Mouse (Mus musculus) hindbrain, postnatal 0 days (tissue): ENCODE measurements around the gene Fam57a. TPM values are rescaled to one million over a fixed set of nuclear protein-coding genes. Genes with fewer than 3 reads are reported as not detected.

Source experiments
- ATAC-seq: fragments of 200-750 bp; cut with Nextera tagmentation; 2 replicates; pipeline ENCODE4 v1.8.0; 2017; ENCODE audit warnings: mild to moderate bottlenecking, moderate TSS enrichment, moderate library complexity
- DNase-seq: peaks from one replicate; pipeline ENCODE4 v3.0.0-alpha.2; 2015; ENCODE audit warnings: low spot score
- H3K27ac ChIP-seq: fragments of 300-500 bp; sonication (generic); 2 replicates; pipeline ENCODE4 v1.5.1; 2014; ENCODE audit warnings: mild to moderate bottlenecking
- H3K27me3 ChIP-seq: fragments of 300-500 bp; sonication (generic); 2 replicates; pipeline ENCODE4 v1.6.1; 2014; ENCODE audit warnings: low read length, mixed read lengths; ENCODE audit not compliant: insufficient read depth
- H3K36me3 ChIP-seq: fragments of 300-500 bp; sonication (generic); 2 replicates; pipeline ENCODE4 v1.6.1; 2014; ENCODE audit warnings: low read length, mixed read lengths; ENCODE audit not compliant: insufficient read depth
- H3K4me1 ChIP-seq: fragments of 300-500 bp; sonication (generic); 2 replicates; pipeline ENCODE4 v1.6.1; 2014; ENCODE audit warnings: antibody characterized with exemption, low read length, mixed read lengths; ENCODE audit not compliant: insufficient read depth
- H3K4me2 ChIP-seq: fragments of 300-500 bp; sonication (generic); 2 replicates; pipeline ENCODE4 v1.6.1; 2014; ENCODE audit warnings: low read depth, mild to moderate bottlenecking, low read length, moderate library complexity, mixed read lengths
- H3K4me3 ChIP-seq: fragments of 300-500 bp; sonication (generic); 2 replicates; pipeline ENCODE4 v1.5.1; 2014; ENCODE audit warnings: low read length
- H3K9ac ChIP-seq: fragments of 300-500 bp; sonication (generic); replicated peaks from 2 replicates; pipeline ENCODE4 v1.6.1; 2014; ENCODE audit warnings: mild to moderate bottlenecking, low read length, moderate library complexity, mixed read lengths
- H3K9me3 ChIP-seq: fragments of 300-500 bp; sonication (generic); 2 replicates; pipeline ENCODE4 v1.6.1; 2016; ENCODE audit warnings: low read length, mixed read lengths
- CTCF ChIP-seq: IDR thresholded peaks from 2 replicates; pipeline ENCODE4 v1.5.1; 2016; ENCODE audit warnings: antibody characterized with exemption, control low read depth, low read depth
- WGBS: fragments of 180-500 bp; shearing (Covaris S2); extraction: QIAGEN DNeasy Blood & Tissue Kit; methylation state at CpG from one replicate; pipeline ENCODE4 v1.1.7; 2014; 5-methylcytosine and 5-hydroxymethylcytosine counted together
- polyA plus RNA-seq: library from polyadenylated mRNA; unstranded; fragments of >200 nt; fragmentation: Nextera tagmentation; extraction: Ambion mirVana; gene quantifications from 2 replicates; pipeline ENCODE4 v1.2.1, GENCODE M21; 2015
- total RNA-seq: library from RNA; depleted of rRNA; stranded (reverse); fragments of >200 nt; gene quantifications from 2 replicates; pipeline ENCODE4 v1.2.3, GENCODE M21; 2014; rRNA removed

The Fam57a gene
- total RNA-seq (20.1 and 30.4 TPM in 2 replicates), polyA plus RNA-seq (16.6 and 20.0 TPM in 2 replicates)

DNA sequence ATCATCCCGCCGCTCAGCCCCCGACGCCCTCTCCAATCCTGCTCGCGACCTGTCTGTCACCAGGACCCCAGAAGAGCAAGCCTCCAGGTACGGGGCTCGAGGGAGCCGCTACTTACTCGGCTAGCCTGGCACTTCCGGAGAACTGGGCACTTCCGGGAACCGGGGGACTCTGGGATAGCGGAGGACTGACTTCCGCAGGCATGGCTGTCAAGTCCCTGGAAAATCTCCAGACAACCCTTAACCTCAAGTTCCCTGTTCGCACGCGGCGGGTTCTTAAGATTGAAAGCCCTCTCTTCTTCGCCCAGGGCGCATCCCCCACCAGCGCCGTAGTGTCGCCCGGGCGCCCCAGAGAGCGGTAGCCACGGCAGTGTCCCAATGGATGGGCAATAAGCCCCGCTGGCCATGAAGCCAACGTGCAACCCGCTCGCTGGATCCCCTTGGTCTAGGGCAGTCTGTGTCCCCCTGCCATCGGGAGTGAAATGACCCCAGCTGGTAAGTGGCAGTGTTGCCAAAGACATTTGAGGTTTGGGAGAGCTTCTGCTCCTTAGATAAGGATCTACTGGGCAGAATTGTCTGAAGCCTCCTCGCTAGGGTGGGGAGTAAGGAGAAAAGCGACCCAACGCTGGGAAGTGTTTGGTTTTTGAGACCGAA is at the start of gene Fam57a, which contains the start of gene Vps53:
Gene Fam57a (plus strand): TSS at position 177 of the 651 bp plus-strand sequence.
Gene Vps53 (minus strand): TSS at position 153 of the 651 bp plus-strand sequence.
- TF ChIP-seq CTCF, result peak; percentile 7; the same call in 1 of the 2 replicates
- Histone ChIP-seq H3K27me3 (no peaks in the 10 kb centered on the region), H3K9ac (peak within 1 kb of the TSS; percentile 81), H3K27ac (peak within 1 kb of the TSS; percentile 89), H3K36me3 (no peaks in the 10 kb centered on the region), H3K4me1 (no peaks in the 10 kb centered on the region), H3K9me3 (no peaks in the 10 kb centered on the region), H3K4me2 (peak within 1 kb of the TSS; percentile 91), H3K4me3 (peak within 1 kb of the TSS; percentile 88)
- WGBS, result under 1% methylated on average over 37 of the region's 37 CpGs
- peak; percentile 94 for DNase-seq
- ATAC-seq, result peak; percentile 94

DNA sequence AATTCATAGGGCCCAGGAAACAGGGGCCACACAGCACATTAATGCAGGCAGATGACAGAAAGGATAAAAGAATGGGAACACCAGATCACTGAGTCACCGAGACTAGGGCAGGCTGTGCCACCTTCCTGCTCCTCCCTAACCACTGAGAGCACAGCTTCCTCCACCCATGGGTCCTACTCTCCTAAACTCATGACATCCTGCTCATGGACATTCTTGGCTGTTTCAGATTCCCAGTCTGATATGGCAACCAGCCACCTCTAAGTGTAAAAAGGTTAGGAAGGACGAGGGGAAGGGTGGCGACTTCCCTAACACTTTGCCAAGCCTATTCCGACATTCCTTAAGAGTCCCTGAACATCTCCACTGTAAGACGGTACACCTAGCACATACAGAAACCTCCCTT is 48.6 kb upstream of the Fam57a start:
- no peak overlapping the region for H3K9ac ChIP-seq
- WGBS, result 84% methylated on average over 5 of the region's 5 CpGs
- H3K27me3 ChIP-seq, result no peaks in the 10 kb centered on the region
- no peak for DNase-seq
- no peaks in the 10 kb centered on the region for H3K9me3 ChIP-seq
- no peak overlapping the region for H3K4me2 ChIP-seq
- H3K4me3 ChIP-seq, result no peak overlapping the region
- H3K36me3 ChIP-seq, result peaks cover 29% of the 10 kb centered on the region; the same call in 1 of the 2 replicates
- H3K27ac ChIP-seq, result no peak overlapping the region
- TF ChIP-seq CTCF, result no peak
- no peaks in the 10 kb centered on the region for H3K4me1 ChIP-seq
- no peak for ATAC-seq

DNA sequence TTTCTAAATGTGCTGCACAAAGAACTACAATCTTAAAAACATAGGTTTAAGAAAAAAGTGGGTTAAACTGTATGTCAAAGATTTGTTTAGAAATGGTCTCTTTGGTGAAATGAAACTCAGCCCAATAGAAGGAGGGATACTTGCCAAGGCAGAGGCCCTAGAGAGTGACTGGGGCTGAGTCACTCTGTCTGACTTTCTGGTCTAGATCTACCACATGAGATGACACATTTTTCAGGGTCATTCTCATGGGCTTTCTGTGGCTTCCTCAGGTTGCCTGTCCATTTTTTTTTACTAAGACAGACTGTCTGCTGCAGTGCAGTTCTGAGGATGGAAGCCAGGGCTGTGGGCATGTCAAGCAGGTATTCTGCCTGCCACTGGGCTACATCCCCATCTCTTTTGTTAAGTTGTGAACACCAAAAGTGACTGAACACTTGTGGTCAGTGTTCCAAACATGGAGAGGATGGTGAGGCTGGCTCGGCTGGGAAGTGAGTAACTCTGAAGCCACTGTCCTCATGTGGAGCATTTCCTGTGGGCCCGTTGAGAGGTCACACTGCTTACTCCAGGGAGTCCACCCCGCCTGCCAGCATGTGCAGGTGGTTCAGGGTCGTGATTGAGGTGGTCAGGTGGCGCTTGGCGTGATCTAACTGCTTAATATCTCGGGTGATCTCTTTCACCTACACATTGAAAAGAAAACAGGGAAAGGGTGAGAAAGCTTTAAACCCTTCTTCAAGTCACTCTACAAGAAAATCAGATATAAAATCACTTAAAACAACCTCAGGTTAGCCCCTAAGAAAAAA is 43.6 kb upstream of the Fam57a start:
- Histone ChIP-seq H3K27me3 (no peaks in the 10 kb centered on the region), H3K4me2 (no peak overlapping the region), H3K9ac (no peak overlapping the region), H3K36me3 (peaks cover 27% of the 10 kb centered on the region; the same call in 1 of the 2 replicates), H3K9me3 (no peaks in the 10 kb centered on the region), H3K4me1 (no peaks in the 10 kb centered on the region), H3K27ac (no peak overlapping the region), H3K4me3 (no peak overlapping the region)
- ATAC-seq (no peak), DNase-seq (no peak)
- 82% methylated on average over 7 of the region's 7 CpGs for WGBS
- TF ChIP-seq CTCF, result no peak

DNA sequence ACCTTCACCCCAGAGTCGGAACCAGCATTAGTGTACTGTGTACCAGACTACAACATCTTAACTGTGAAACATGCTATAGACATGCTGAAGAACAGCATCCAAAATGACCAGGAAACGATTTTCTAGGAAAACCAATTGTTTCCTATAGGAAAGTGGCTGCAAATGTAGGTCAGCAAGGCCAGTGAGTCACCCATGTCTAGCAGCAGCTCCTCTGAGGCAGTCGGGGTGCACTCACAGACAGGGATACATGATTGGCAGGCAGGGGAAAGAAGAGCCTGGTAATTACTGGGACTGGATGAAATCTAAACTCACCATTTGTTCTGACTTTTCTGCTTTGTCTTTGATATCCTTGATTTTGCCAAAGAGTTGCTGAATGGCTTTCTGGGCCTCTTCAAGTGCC is 41.5 kb upstream of the Fam57a start:
- Histone ChIP-seq H3K27me3 (no peaks in the 10 kb centered on the region), H3K27ac (no peak overlapping the region), H3K4me3 (no peak overlapping the region), H3K4me2 (no peak overlapping the region), H3K9me3 (no peaks in the 10 kb centered on the region), H3K4me1 (no peaks in the 10 kb centered on the region), H3K36me3 (peaks cover 18% of the 10 kb centered on the region; the same call in 1 of the 2 replicates), H3K9ac (no peak overlapping the region)
- WGBS, result 88% methylated on average over 3 of the region's 3 CpGs
- DNase-seq (no peak), ATAC-seq (no peak)
- no peak for TF ChIP-seq CTCF

DNA sequence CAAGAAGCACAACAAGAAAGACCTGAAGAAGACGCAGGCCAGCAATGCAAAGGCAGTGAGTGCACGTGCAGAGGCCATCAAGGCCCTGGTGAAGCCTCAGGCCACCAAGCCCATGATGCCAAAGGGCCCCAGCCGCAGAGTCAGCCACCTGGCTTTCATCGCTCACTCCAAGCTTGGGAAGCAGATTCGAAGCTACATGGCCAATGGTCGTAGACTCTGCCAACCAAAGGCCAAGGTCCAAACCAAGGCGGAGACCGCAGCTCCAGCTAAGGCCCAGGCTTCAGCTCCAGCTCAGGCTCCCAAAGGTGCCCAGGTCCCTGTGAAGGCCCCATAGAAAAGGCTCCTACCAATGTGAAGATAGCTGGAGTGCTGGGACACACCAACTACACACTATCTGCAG is 35.1 kb upstream of the Fam57a start:
- WGBS, result 95% methylated on average over 8 of the region's 8 CpGs

DNA sequence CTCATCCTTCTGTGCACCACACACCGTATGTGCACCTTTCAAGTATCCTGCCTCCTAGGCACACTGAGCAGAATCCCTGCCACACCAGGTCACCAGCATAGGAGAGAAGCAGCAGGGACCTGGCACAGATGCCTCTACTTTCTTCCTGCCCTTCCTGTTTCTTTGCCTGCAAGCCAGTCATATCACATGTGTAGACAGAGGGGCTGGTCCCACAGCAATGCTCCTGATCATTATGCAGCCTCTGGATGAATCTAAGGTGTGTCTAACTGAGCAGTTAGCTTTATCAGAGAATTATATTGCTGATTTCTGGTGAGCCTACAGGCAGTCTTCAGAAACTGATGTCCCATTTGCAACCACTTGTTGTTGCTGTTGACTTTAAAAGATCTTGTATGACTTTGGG is 34.3 kb upstream of the Fam57a start:
- H3K27me3 ChIP-seq, result no peaks in the 10 kb centered on the region
- H3K4me3 ChIP-seq, result no peak overlapping the region
- H3K36me3 ChIP-seq, result no peaks in the 10 kb centered on the region
- H3K9me3 ChIP-seq, result no peaks in the 10 kb centered on the region
- WGBS, result 100% methylated on average over 1 of the region's 1 CpGs
- TF ChIP-seq CTCF, result no peak
- no peak overlapping the region for H3K9ac ChIP-seq
- DNase-seq (no peak), ATAC-seq (no peak)
- no peak overlapping the region for H3K4me2 ChIP-seq
- no peak overlapping the region for H3K27ac ChIP-seq
- peaks cover 15% of the 10 kb centered on the region for H3K4me1 ChIP-seq

More for the DNA sequence above, 35.1 kb upstream of the Fam57a start:
- no peak overlapping the region for H3K4me3 ChIP-seq
- H3K4me2 ChIP-seq, result no peak overlapping the region
- no peak overlapping the region for H3K27ac ChIP-seq
- DNase-seq (no peak), ATAC-seq (no peak)
- no peaks in the 10 kb centered on the region for H3K27me3 ChIP-seq
- H3K4me1 ChIP-seq, result peaks cover 15% of the 10 kb centered on the region
- no peaks in the 10 kb centered on the region for H3K36me3 ChIP-seq
- no peak overlapping the region for H3K9ac ChIP-seq
- no peaks in the 10 kb centered on the region for H3K9me3 ChIP-seq
- no peak for TF ChIP-seq CTCF
